Mouse (Mus musculus): ENCODE results near the gene 9230102O04Rik.

9230102O04Rik gene

DNA sequence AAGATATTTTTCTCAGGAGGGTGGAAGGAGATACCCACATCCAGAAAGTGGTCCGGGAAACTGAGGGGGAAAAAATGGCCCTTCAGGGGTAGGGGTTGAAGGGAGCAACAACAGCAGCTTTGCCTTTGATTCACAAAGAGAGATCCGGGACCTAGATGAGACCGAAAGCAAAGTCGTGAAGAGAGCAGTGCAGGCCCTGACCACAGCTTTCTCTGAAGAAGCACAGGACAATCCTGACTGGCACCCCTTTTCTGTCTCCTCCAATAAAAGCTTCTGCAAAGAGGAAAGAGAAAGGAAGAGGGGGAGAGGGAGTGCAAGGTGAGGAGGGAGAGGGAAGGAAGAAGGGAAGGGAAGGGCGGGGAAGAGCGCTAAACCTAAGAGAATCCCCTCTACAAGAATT lies 17.5 kb downstream of the 9230102O04Rik start:
- DNase-seq (ENCODE audit: low spot score in 2 of 2) = no peak

- DNase-seq (ENCODE audit: low spot score in 2 of 2) = no peak
These were observed 18.1 kb downstream of the 9230102O04Rik start for GRCm38 (mm10) chr2:9871141-9871716.

- no peak for DNase-seq (ENCODE audit: low spot score in 2 of 2)
These were observed 22.1 kb downstream of the 9230102O04Rik start for GRCm38 (mm10) chr2:9867092-9867825.

- no peak for DNase-seq (ENCODE audit: low spot score in 2 of 2)
These were observed 28.6 kb downstream of the 9230102O04Rik start for GRCm38 (mm10) chr2:9860698-9861097.

DNA sequence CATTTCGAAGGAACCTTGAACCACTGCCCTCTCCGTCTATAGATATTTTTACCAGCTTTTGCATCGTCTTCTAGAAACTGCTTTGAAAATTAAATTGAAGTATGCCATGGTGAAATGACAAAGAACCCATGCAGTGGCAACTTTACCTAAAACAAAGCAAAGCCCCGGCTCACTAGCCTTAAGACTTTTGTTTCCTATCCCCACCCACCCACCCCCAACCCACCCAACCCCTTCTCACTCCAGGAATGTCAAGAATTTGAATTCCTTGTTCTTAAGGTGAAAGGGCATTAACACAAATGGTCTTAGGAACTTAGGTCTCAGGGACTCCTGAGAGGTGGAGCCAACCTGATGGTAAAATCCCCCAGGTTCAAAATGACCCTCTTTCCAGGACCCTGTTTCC lies 33.5 kb downstream of the 9230102O04Rik start:
- no peak for DNase-seq (ENCODE audit: low spot score in 2 of 2)

- DNase-seq (ENCODE audit: low spot score in 2 of 2) = no peak
These were observed 36.3 kb downstream of the 9230102O04Rik start for GRCm38 (mm10) chr2:9852851-9853576.

DNA sequence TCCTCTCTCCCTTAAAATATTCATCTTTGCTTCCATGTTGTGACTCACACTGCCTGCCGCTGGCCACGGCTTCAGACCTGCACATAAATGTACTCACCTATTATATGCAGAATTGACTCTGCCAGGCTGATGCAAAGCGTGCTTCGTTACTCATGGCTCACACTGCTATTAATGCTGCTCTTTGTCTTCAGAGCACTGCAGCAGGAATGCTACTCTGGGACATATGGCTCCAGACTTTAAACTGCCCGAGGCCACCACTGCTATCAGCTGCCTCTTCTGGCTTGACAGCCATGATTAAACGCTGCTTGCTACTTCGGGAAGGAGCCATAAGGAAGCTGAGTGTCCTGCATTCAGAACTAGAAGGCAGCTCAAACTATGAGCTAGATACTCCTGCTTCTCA lies 54.1 kb downstream of the 9230102O04Rik start:
- DNase-seq (ENCODE audit: low spot score in 2 of 2) = no peak

DNA sequence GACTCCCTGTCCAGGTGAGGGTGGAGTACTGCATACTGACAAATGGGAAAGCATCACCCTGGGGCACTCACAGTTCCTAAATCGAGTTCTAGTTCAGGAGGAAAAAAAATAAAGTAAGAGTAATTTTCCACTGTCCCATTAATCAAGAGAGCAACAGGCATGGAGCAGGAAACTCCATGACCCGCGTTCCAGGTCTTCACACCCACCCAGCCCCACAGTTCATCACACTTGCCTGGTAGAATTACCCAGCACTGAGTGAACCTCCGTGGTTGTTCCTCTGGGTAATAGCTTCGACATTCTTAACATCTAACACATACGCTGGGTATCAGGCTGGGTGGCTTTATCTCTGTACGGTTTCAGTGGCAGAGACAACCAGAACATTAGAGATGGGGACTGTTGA lies 55.6 kb downstream of the 9230102O04Rik start:
- DNase-seq (ENCODE audit: low spot score in 2 of 2) = no peak

All from urinary bladder, adult 18-20 months (tissue).